ENCODE assay signal across 9 mouse cellular contexts in genomic region chr5:120647814-120648491, GRCm38 (mm10). TPM values are rescaled to one million over a fixed set of nuclear protein-coding genes. Genes with fewer than 3 reads are reported as not detected.
DNase-seq lines count a peak whose midpoint lies in the region; ATAC-seq lines count a peak whose summit lies in the region.
"Had no signal": no experiment of that assay in that cellular context is flagged by ENCODE, and none has a peak within 500 bp of the region (broad histone marks: within the 10 kb centered on the region; RNA-seq: fewer than 3 reads in every experiment).

No protein-coding gene starts in this region.

- H3K9ac ChIP-seq in hindbrain, embryonic 15.5 days: no peak overlapping the region
- H3K9ac ChIP-seq in hindbrain, embryonic 11.5 days (ENCODE audit: low read depth, low read length): no peak overlapping the region

- ATAC-seq in hindbrain, embryonic 15.5 days (ENCODE audit: low FRiP score, low read depth): no peak
- no peak for ATAC-seq in hindbrain, embryonic 11.5 days (ENCODE audit: low FRiP score)
- ATAC-seq in monocyte, adult 5-6 weeks (replicated peaks; ENCODE audit: insufficient number of reproducible peaks, low FRiP score, low TSS enrichment, poor library complexity, severe bottlenecking): no peak

- no peaks in the 10 kb centered on the region for H3K79me2 ChIP-seq in macrophage (ENCODE audit: inconsistent target)

- H3K36me3 ChIP-seq in hindbrain, embryonic 15.5 days: no peaks in the 10 kb centered on the region
- no peaks in the 10 kb centered on the region for H3K36me3 ChIP-seq in hindbrain, embryonic 11.5 days (ENCODE audit: control insufficient read depth, insufficient read depth, low read length)
- no peaks in the 10 kb centered on the region for H3K36me3 ChIP-seq in macrophage (ENCODE audit: inconsistent target)
- H3K36me3 ChIP-seq: limb, embryonic 13.5 days had no signal

- peaks cover 14% of the 10 kb centered on the region for H3K4me1 ChIP-seq in hindbrain, embryonic 15.5 days (replicated peaks)
- H3K4me1 ChIP-seq in hindbrain, embryonic 11.5 days (replicated peaks; ENCODE audit: control insufficient read depth, insufficient read depth, low read length): peaks cover 2% of the 10 kb centered on the region; the same call in 1 of the 2 replicates

- H3K4me2 ChIP-seq in hindbrain, embryonic 15.5 days: peak overlapping the region; percentile 56
- no peak overlapping the region for H3K4me2 ChIP-seq in hindbrain, embryonic 11.5 days (replicated peaks; ENCODE audit: low read depth, low read length)

- no peak overlapping the region for H3K27ac ChIP-seq in hindbrain, embryonic 15.5 days (replicated peaks)
- no peak overlapping the region for H3K27ac ChIP-seq in hindbrain, embryonic 11.5 days (ENCODE audit: low read depth, low read length)
- no peak overlapping the region for H3K27ac ChIP-seq in macrophage
- H3K27ac ChIP-seq: limb, embryonic 13.5 days had no signal

- peaks cover 44% of the 10 kb centered on the region for H3K27me3 ChIP-seq in hindbrain, embryonic 15.5 days
- peaks cover 31% of the 10 kb centered on the region for H3K27me3 ChIP-seq in hindbrain, embryonic 11.5 days (ENCODE audit: control insufficient read depth, insufficient read depth, low read length)

- no peak overlapping the region for H3K4me3 ChIP-seq in hindbrain, embryonic 15.5 days
- no peak overlapping the region for H3K4me3 ChIP-seq in hindbrain, embryonic 11.5 days (ENCODE audit: low read depth, low read length)
- H3K4me3 ChIP-seq in macrophage (ENCODE audit: inconsistent target): peak overlapping the region; percentile 10; the same call in 1 of the 2 replicates

- WGBS in hindbrain, embryonic 15.5 days: 39% methylated on average over 12 of the region's 12 CpGs
- whole genome bisulfite sequencing in hindbrain, embryonic 11.5 days: 42% methylated on average over 12 of the region's 12 CpGs
- WGBS in macrophage (ENCODE audit: missing documents): 8% methylated on average over 12 of the region's 12 CpGs

- H3K9me3 ChIP-seq in hindbrain, embryonic 15.5 days: no peaks in the 10 kb centered on the region
- no peaks in the 10 kb centered on the region for H3K9me3 ChIP-seq in hindbrain, embryonic 11.5 days (ENCODE audit: control insufficient read depth, low read length)
- H3K9me3 ChIP-seq: limb, embryonic 13.5 days had no signal

- DNase-seq in hindbrain, embryonic 11.5 days (ENCODE audit: low spot score): no peak
- DNase-seq in CD4-positive helper T cell, adult 2 months (ENCODE audit: low read depth, low spot score): peak; percentile 73
- peak; percentile 30 for DNase-seq in c-Kit-positive CD71-negative TER-119-negative erythroid progenitor cells, embryonic 14.5 days (ENCODE audit: low read depth)
- no peak for DNase-seq in urinary bladder, adult 18-20 months (ENCODE audit: low spot score in 2 of 2)
- no peak for DNase-seq in frontal cortex, postnatal 10 days (ENCODE audit: low spot score in 2 of 2)

RNA-seq across cellular contexts. Expression of gene Rasal1, which starts 0.7 kb away (rescaled TPM):
- polyA plus RNA-seq in hindbrain, embryonic 15.5 days (2015; fragmentation: Nextera tagmentation; extraction: Ambion mirVana): 0.78 and 0.92 TPM in 2 replicates
- not detected in 2 replicates for polyA plus RNA-seq in hindbrain, embryonic 11.5 days (2014; fragmentation: Nextera tagmentation; extraction: Ambion mirVana)
- 1 to 10 TPM in 18 of 26 experiments, under 1 TPM in 8; 0.47 to 4.2 (median 1.2) TPM for total RNA-seq in macrophage (2018; cell fraction: chromatin; rRNA removed)
- total RNA-seq in macrophage (2018; cell fraction: cytosol; rRNA removed): under 1 TPM in 21 of 26 experiments, not detected in 5; 0.03 to 0.53 (median 0.09) TPM
- 1 to 10 TPM in 4 of 26 experiments, under 1 TPM in 21, not detected in 1; 0.14 to 1.5 (median 0.59) TPM for total RNA-seq in macrophage (2018; cell fraction: nucleus; rRNA removed)
- polyA plus RNA-seq in macrophage (2018): 0.11 to 0.14 TPM in 2 of 3 replicates, not detected in the other
- 0.48 to 0.49 TPM in 2 of 3 replicates, not detected in the other for total RNA-seq in monocyte, adult 5-6 weeks (2017)

RNA-seq across cellular contexts. Expression of gene Cfap73, which starts 13.9 kb away (rescaled TPM):
- 0.71 and 0.83 TPM in 2 replicates for polyA plus RNA-seq in hindbrain, embryonic 15.5 days (2015; fragmentation: Nextera tagmentation; extraction: Ambion mirVana)
- 0.54 and 0.82 TPM in 2 replicates for polyA plus RNA-seq in hindbrain, embryonic 11.5 days (2014; fragmentation: Nextera tagmentation; extraction: Ambion mirVana)
- not detected for total RNA-seq in macrophage (2018; cell fraction: chromatin; rRNA removed)
- not detected for total RNA-seq in macrophage (2018; cell fraction: cytosol; rRNA removed)
- not detected for total RNA-seq in macrophage (2018; cell fraction: nucleus; rRNA removed)
- not detected in 3 replicates for polyA plus RNA-seq in macrophage (2018)
- total RNA-seq in monocyte, adult 5-6 weeks (2017): not detected in 3 replicates
- polyA plus RNA-seq: limb, embryonic 13.5 days had no signal

RNA-seq across cellular contexts. Expression of gene Ddx54, which starts 35.4 kb away (rescaled TPM):
- 37.9 and 41.3 TPM in 2 replicates for polyA plus RNA-seq in hindbrain, embryonic 15.5 days (2015; fragmentation: Nextera tagmentation; extraction: Ambion mirVana)
- 25.9 and 32.4 TPM in 2 replicates for polyA plus RNA-seq in hindbrain, embryonic 11.5 days (2014; fragmentation: Nextera tagmentation; extraction: Ambion mirVana)
- total RNA-seq in macrophage (2018; cell fraction: chromatin; rRNA removed): 10 to 100 TPM; 31.5 to 89.7 (median 50.6) TPM
- 10 to 100 TPM; 23.7 to 34.9 (median 30.4) TPM for total RNA-seq in macrophage (2018; cell fraction: cytosol; rRNA removed)
- total RNA-seq in macrophage (2018; cell fraction: nucleus; rRNA removed): 10 to 100 TPM; 26.2 to 49.3 (median 33.7) TPM
- polyA plus RNA-seq in macrophage (2018): 21.7 to 39.1 TPM (median 25.0 TPM) in 3 replicates
- total RNA-seq in monocyte, adult 5-6 weeks (2017): 42.2 to 59.5 TPM (median 55.9 TPM) in 3 replicates

RNA-seq across cellular contexts. Expression of gene Rita1, which starts 35.6 kb away (rescaled TPM):
- 28.7 and 31.1 TPM in 2 replicates for polyA plus RNA-seq in hindbrain, embryonic 15.5 days (2015; fragmentation: Nextera tagmentation; extraction: Ambion mirVana)
- polyA plus RNA-seq in hindbrain, embryonic 11.5 days (2014; fragmentation: Nextera tagmentation; extraction: Ambion mirVana): 9.3 and 10.5 TPM in 2 replicates
- 1 to 10 TPM in 25 of 26 experiments, under 1 TPM in 1; 0.88 to 7.9 (median 2.9) TPM for total RNA-seq in macrophage (2018; cell fraction: chromatin; rRNA removed)
- total RNA-seq in macrophage (2018; cell fraction: cytosol; rRNA removed): 1 to 10 TPM in 25 of 26 experiments, under 1 TPM in 1; 0.72 to 5.7 (median 4.2) TPM
- 10 to 100 TPM in 1 of 26 experiments, 1 to 10 TPM in 25; 1.4 to 10.7 (median 3.8) TPM for total RNA-seq in macrophage (2018; cell fraction: nucleus; rRNA removed)
- 4.5 to 4.9 TPM (median 4.8 TPM) in 3 replicates for polyA plus RNA-seq in macrophage (2018)
- 0.43 to 4.0 TPM (median 1.1 TPM) in 3 replicates for total RNA-seq in monocyte, adult 5-6 weeks (2017)

RNA-seq across cellular contexts. Expression of gene Iqcd, which starts 59.1 kb away (rescaled TPM):
- 1.6 and 2.3 TPM in 2 replicates for polyA plus RNA-seq in hindbrain, embryonic 15.5 days (2015; fragmentation: Nextera tagmentation; extraction: Ambion mirVana)
- polyA plus RNA-seq in hindbrain, embryonic 11.5 days (2014; fragmentation: Nextera tagmentation; extraction: Ambion mirVana): 1.1 and 1.4 TPM in 2 replicates
- 1 to 10 TPM in 4 of 26 experiments, under 1 TPM in 13, not detected in 9; 0.29 to 1.5 (median 0.84) TPM for total RNA-seq in macrophage (2018; cell fraction: chromatin; rRNA removed)
- under 1 TPM; 0.19 to 0.81 (median 0.41) TPM for total RNA-seq in macrophage (2018; cell fraction: cytosol; rRNA removed)
- total RNA-seq in macrophage (2018; cell fraction: nucleus; rRNA removed): 1 to 10 TPM in 1 of 26 experiments, under 1 TPM in 14, not detected in 11; 0.33 to 1.1 (median 0.64) TPM
- polyA plus RNA-seq in macrophage (2018): 0.37 to 0.52 TPM in 2 of 3 replicates, not detected in the other
- 0.57 TPM in 1 of 3 replicates, not detected in the others for total RNA-seq in monocyte, adult 5-6 weeks (2017)

Comparison
In these comparisons a context has a peak if more than half of its experiments do, and no peak if none do; other contexts are left out.
1. DNase-seq: peak in CD4-positive helper T cell, adult 2 months (single experiment) and c-Kit-positive CD71-negative TER-119-negative erythroid progenitor cells, embryonic 14.5 days (single experiment); none in hindbrain, embryonic 11.5 days (single experiment), urinary bladder, adult 18-20 months (0 of 2) and frontal cortex, postnatal 10 days (0 of 2).